24 mouse cellular contexts compared by ENCODE assay signal in the genomic region with DNA sequence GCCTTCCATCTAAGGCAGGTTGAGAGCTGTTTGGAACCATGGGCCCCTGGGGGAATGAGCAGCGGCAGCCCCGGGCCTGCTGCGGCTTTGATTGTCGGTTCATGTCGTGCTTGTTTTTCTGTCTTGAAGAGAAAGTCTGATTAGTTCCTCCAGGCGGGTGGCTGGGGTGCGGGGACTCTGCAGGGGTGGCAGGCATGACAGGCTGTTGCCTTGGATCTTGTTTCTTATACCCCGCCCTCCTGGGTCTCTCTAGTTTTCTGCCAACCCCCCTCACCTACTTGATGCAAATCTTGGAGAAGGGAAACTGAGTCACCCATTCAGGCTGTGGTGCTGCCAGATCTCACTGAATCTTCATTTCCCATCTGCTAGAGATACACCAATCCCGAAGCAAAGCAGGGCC. TPM values are rescaled to one million over a fixed set of nuclear protein-coding genes. Genes with fewer than 3 reads are reported as not detected.
DNase-seq lines count a peak whose midpoint lies in the region; ATAC-seq and TF ChIP-seq lines count a peak whose summit lies in the region.
"Had no signal": no experiment of that assay in that cellular context is flagged by ENCODE, and none has a peak within 500 bp of the region (broad histone marks: within the 10 kb centered on the region; RNA-seq: fewer than 3 reads in every experiment).

No protein-coding gene starts in this region.

- no peak for TF ChIP-seq EP300 in CH12.LX (IDR thresholded peaks at IDR 0.05; ENCODE audit: low read length)

- no peak for TF ChIP-seq RAD21 in CH12.LX (IDR thresholded peaks at IDR 0.05; ENCODE audit: low read depth, low read length)

- 0 out of 2 replicates have a peak overlapping the region, but pooled peaks have one; percentile 8 for H3K27ac ChIP-seq in hindbrain, embryonic 16.5 days (ENCODE audit: low read depth, low read length)
- H3K27ac ChIP-seq in hindbrain, embryonic 14.5 days, result no peak overlapping the region
- no peak overlapping the region for H3K27ac ChIP-seq in CH12.LX (ENCODE audit: insufficient read depth, low read depth)
- H3K27ac ChIP-seq in forebrain, embryonic 14.5 days (ENCODE audit: low read depth, low read length), result peak overlapping the region; percentile 91; the same call in 1 of the 2 replicates
- H3K27ac ChIP-seq: limb, embryonic 15.5 days; liver, embryonic 15.5 days; neural tube, embryonic 12.5 days had no signal

- H3K9me3 ChIP-seq in hindbrain, embryonic 16.5 days (ENCODE audit: control insufficient read depth, low read length), result no peaks in the 10 kb centered on the region
- no peaks in the 10 kb centered on the region for H3K9me3 ChIP-seq in hindbrain, embryonic 14.5 days (ENCODE audit: control insufficient read depth, low read length)
- H3K9me3 ChIP-seq in CH12.LX (replicated peaks; ENCODE audit: low read length) (no peaks in the 10 kb centered on the region), E14TG2a.4 (ENCODE audit: low read length) (no peaks in the 10 kb centered on the region)
- H3K9me3 ChIP-seq in forebrain, embryonic 14.5 days (replicated peaks; ENCODE audit: control insufficient read depth, low read length), result no peaks in the 10 kb centered on the region
- H3K9me3 ChIP-seq: G1E; heart, embryonic 12.5 days; limb, embryonic 15.5 days; liver, embryonic 15.5 days; neural tube, embryonic 12.5 days had no signal

- H3K4me3 ChIP-seq in hindbrain, embryonic 16.5 days (ENCODE audit: low read length), result no peak overlapping the region
- no peak overlapping the region for H3K4me3 ChIP-seq in hindbrain, embryonic 14.5 days (replicated peaks; ENCODE audit: low read length)
- no peak overlapping the region for H3K4me3 ChIP-seq in CH12.LX (replicated peaks in 1 of 3; ENCODE audit: low read depth in 2 of 3, low read length in 2 of 3, poor library complexity in 1 of 3)
- peak overlapping the region; percentile 62 for H3K4me3 ChIP-seq in E14TG2a.4 (replicated peaks; ENCODE audit: low read length)
- no peak overlapping the region for H3K4me3 ChIP-seq in forebrain, embryonic 14.5 days (ENCODE audit: low read depth, low read length)
- H3K4me3 ChIP-seq: heart, embryonic 12.5 days; limb, embryonic 15.5 days; liver, embryonic 15.5 days; neural tube, embryonic 12.5 days had no signal

- peaks cover 2% of the 10 kb centered on the region; the same call in 1 of the 2 replicates for H3K27me3 ChIP-seq in hindbrain, embryonic 16.5 days (replicated peaks; ENCODE audit: control insufficient read depth, insufficient read depth, low read length)
- no peaks in the 10 kb centered on the region; the same call in 1 of the 2 replicates for H3K27me3 ChIP-seq in hindbrain, embryonic 14.5 days (ENCODE audit: control insufficient read depth, insufficient read depth, low read length)
- H3K27me3 ChIP-seq in CH12.LX (replicated peaks), result peaks cover 99% of the 10 kb centered on the region
- peaks cover 54% of the 10 kb centered on the region for H3K27me3 ChIP-seq in E14TG2a.4 (ENCODE audit: insufficient read depth, low read length)
- no peaks in the 10 kb centered on the region for H3K27me3 ChIP-seq in forebrain, embryonic 14.5 days (replicated peaks; ENCODE audit: control insufficient read depth, insufficient read depth, low read length)

- in situ Hi-C loops in CH12.LX (cut with MboI; ENCODE audit: low pct_ligation_motif_present, low pct_unique_long_range_greater_than_20kb, low sequenced_read_pairs), result no loop called here

- peak overlapping the region; percentile 11; the same call in 1 of the 2 replicates for H3K9ac ChIP-seq in hindbrain, embryonic 16.5 days (ENCODE audit: low read depth, low read length)
- H3K9ac ChIP-seq in hindbrain, embryonic 14.5 days, result no peak overlapping the region
- H3K9ac ChIP-seq in CH12.LX (ENCODE audit: insufficient read depth, low read depth), result no peak overlapping the region
- H3K9ac ChIP-seq in forebrain, embryonic 14.5 days (ENCODE audit: low read length), result no peak overlapping the region
- H3K9ac ChIP-seq: heart, embryonic 12.5 days; limb, embryonic 15.5 days; liver, embryonic 15.5 days; neural tube, embryonic 12.5 days had no signal

- 13% methylated on average over 9 of the region's 9 CpGs for WGBS in hindbrain, embryonic 16.5 days
- WGBS in hindbrain, embryonic 14.5 days, result 9% methylated on average over 9 of the region's 9 CpGs
- WGBS in forebrain, embryonic 14.5 days, result 7% methylated on average over 9 of the region's 9 CpGs

- no peak for TF ChIP-seq POLR2A in CH12.LX (IDR thresholded peaks at IDR 0.05; ENCODE audit: low read depth, low read length)

- dilution Hi-C loops in CH12.LX (cut with MboI; ENCODE audit: extremely low pct_ligation_motif_present, extremely low pct_unique_long_range_greater_than_20kb, low sequenced_read_pairs), result no loop called here

- ATAC-seq in hindbrain, embryonic 16.5 days, result no peak
- no peak for ATAC-seq in hindbrain, embryonic 14.5 days (ENCODE audit: low FRiP score)
- no peak for ATAC-seq in forebrain, embryonic 14.5 days
- ATAC-seq: activated CD4-positive, CD25-positive, alpha-beta regulatory T cell, adult 4 months; lung, postnatal 0 days had no signal

- H3K36me3 ChIP-seq in hindbrain, embryonic 16.5 days (ENCODE audit: control insufficient read depth, insufficient read depth, low read length), result no peaks in the 10 kb centered on the region
- no peaks in the 10 kb centered on the region for H3K36me3 ChIP-seq in hindbrain, embryonic 14.5 days (replicated peaks; ENCODE audit: control insufficient read depth, insufficient read depth)
- H3K36me3 ChIP-seq in CH12.LX (replicated peaks in 1 of 2; ENCODE audit: control insufficient read depth in 1 of 2, insufficient read depth in 1 of 2, low read length in 1 of 2) (no peaks in the 10 kb centered on the region), E14TG2a.4 (ENCODE audit: insufficient read depth, low read length) (no peaks in the 10 kb centered on the region)
- no peaks in the 10 kb centered on the region for H3K36me3 ChIP-seq in forebrain, embryonic 14.5 days (ENCODE audit: control insufficient read depth, insufficient read depth, low read length)
- H3K36me3 ChIP-seq: G1E; heart, embryonic 12.5 days; limb, embryonic 15.5 days; liver, embryonic 15.5 days; neural tube, embryonic 12.5 days had no signal

- no peaks in the 10 kb centered on the region for H3K79me2 ChIP-seq in CH12.LX (replicated peaks; ENCODE audit: control insufficient read depth, extremely low read depth, insufficient read depth, poor library complexity, severe bottlenecking)

- DNase-seq in hindbrain, embryonic 14.5 days (ENCODE audit: low spot score), result no peak
- no peak for DNase-seq in CH12.LX (ENCODE audit: extremely low read depth)
- no peak for DNase-seq in forebrain, embryonic 14.5 days (ENCODE audit: low spot score)
- no peak for DNase-seq in ovary, postnatal 10 days (ENCODE audit: low spot score)
- DNase-seq in embryo, embryonic 9.5 days (ENCODE audit: extremely low spot score), result no peak
- DNase-seq in cerebellum, adult 8-10 months, result no peak
- DNase-seq: adrenal gland, postnatal 10 days; cerebellum, adult 11 months; cerebellum, postnatal 14 days; embryo, embryonic 11 days; kidney, adult 9 months; kidney, postnatal 4 days; thymus, postnatal 36 days had no signal

- no peak overlapping the region for H3K4me2 ChIP-seq in hindbrain, embryonic 16.5 days (ENCODE audit: low read length)
- H3K4me2 ChIP-seq in hindbrain, embryonic 14.5 days (replicated peaks), result no peak overlapping the region
- peak overlapping the region; percentile 17; the same call in 1 of the 2 replicates for H3K4me2 ChIP-seq in CH12.LX (ENCODE audit: insufficient read depth, low read depth, poor library complexity, severe bottlenecking)
- H3K4me2 ChIP-seq in forebrain, embryonic 14.5 days (ENCODE audit: low read length), result no peak overlapping the region
- H3K4me2 ChIP-seq: heart, embryonic 12.5 days; limb, embryonic 15.5 days; liver, embryonic 15.5 days; neural tube, embryonic 12.5 days had no signal

- peaks cover 61% of the 10 kb centered on the region for H3K4me1 ChIP-seq in hindbrain, embryonic 16.5 days (ENCODE audit: control insufficient read depth, insufficient read depth, low read depth, low read length)
- peaks cover 79% of the 10 kb centered on the region for H3K4me1 ChIP-seq in hindbrain, embryonic 14.5 days (replicated peaks; ENCODE audit: control insufficient read depth, insufficient read depth, low read length)
- peaks cover 0 to 11% of the 10 kb centered on the region in 2 experiments; a peak in 2 of 4 replicates for H3K4me1 ChIP-seq in CH12.LX (ENCODE audit: control insufficient read depth in 1 of 2, insufficient read depth in 2 of 2)
- peaks cover 46% of the 10 kb centered on the region for H3K4me1 ChIP-seq in E14TG2a.4 (replicated peaks; ENCODE audit: low read depth, low read length)
- peaks cover 77% of the 10 kb centered on the region for H3K4me1 ChIP-seq in forebrain, embryonic 14.5 days (ENCODE audit: control insufficient read depth, insufficient read depth, low read length)
- H3K4me1 ChIP-seq: liver, embryonic 15.5 days had no signal

- TF ChIP-seq CTCF in CH12.LX (conservative IDR thresholded peaks at IDR 0.05 in 1 of 2, IDR thresholded peaks at IDR 0.05 in 1 of 2; ENCODE audit: low read depth in 2 of 2, low read length in 2 of 2) (no peak), E14TG2a.4 (conservative IDR thresholded peaks at IDR 0.05; ENCODE audit: low read length) (no peak)

TF ChIP-seq in CH12.LX, 34 proteins besides CTCF, POLR2A, EP300 and RAD21:
- TF ChIP-seq SMC3 (IDR thresholded peaks at IDR 0.05; ENCODE audit: low read depth, low read length), result no peak
TF ChIP-seq in CH12.LX: peak in this region for 0.

RNA-seq across cellular contexts. Expression of gene Flrt1, which starts 17.0 kb away (rescaled TPM):
- polyA plus RNA-seq in hindbrain, embryonic 16.5 days (2015; fragmentation: Nextera tagmentation; extraction: Ambion mirVana), result 8.8 and 11.3 TPM in 2 replicates
- 8.7 and 9.5 TPM in 2 replicates for polyA plus RNA-seq in hindbrain, embryonic 14.5 days (2014; fragmentation: Nextera tagmentation; extraction: Ambion mirVana)
- not detected in 2 replicates for total RNA-seq in CH12.LX (2012; rRNA removed)
- total RNA-seq in CH12.LX (2014; rRNA removed), result not detected in 2 replicates
- not detected in 2 replicates for polyA plus RNA-seq in CH12.LX (2012; ENCODE audit: insufficient read length, low read depth)
- polyA plus RNA-seq in forebrain, embryonic 14.5 days (2014; fragmentation: Nextera tagmentation; extraction: Ambion mirVana), result 9.5 and 12.2 TPM in 2 replicates
- total RNA-seq: granulocyte monocyte progenitor cell, adult 5-6 weeks; megakaryocyte, adult 5-6 weeks had no signal
- polyA plus RNA-seq: activated CD4-positive, CD25-positive, alpha-beta regulatory T cell, adult 4 months; G1E had no signal

RNA-seq across cellular contexts. Expression of gene Macrod1, which starts 31.9 kb away (rescaled TPM):
- 6.3 and 7.1 TPM in 2 replicates for polyA plus RNA-seq in hindbrain, embryonic 16.5 days (2015; fragmentation: Nextera tagmentation; extraction: Ambion mirVana)
- 5.2 and 6.9 TPM in 2 replicates for polyA plus RNA-seq in hindbrain, embryonic 14.5 days (2014; fragmentation: Nextera tagmentation; extraction: Ambion mirVana)
- total RNA-seq in CH12.LX (2012; rRNA removed), result not detected in 2 replicates
- total RNA-seq in CH12.LX (2014; rRNA removed), result not detected in 2 replicates
- 1.00 and 1.0 TPM in 2 replicates for polyA plus RNA-seq in CH12.LX (2012; ENCODE audit: insufficient read length, low read depth)
- polyA plus RNA-seq in forebrain, embryonic 14.5 days (2014; fragmentation: Nextera tagmentation; extraction: Ambion mirVana), result 4.0 and 4.8 TPM in 2 replicates
- total RNA-seq: G1E had no signal

RNA-seq across cellular contexts. Expression of gene Stip1, which starts 48.8 kb away (rescaled TPM):
- polyA plus RNA-seq in hindbrain, embryonic 16.5 days (2015; fragmentation: Nextera tagmentation; extraction: Ambion mirVana), result 214 and 236 TPM in 2 replicates
- 204 and 230 TPM in 2 replicates for polyA plus RNA-seq in hindbrain, embryonic 14.5 days (2014; fragmentation: Nextera tagmentation; extraction: Ambion mirVana)
- total RNA-seq in CH12.LX (2012; rRNA removed), result 178 and 246 TPM in 2 replicates
- total RNA-seq in CH12.LX (2014; rRNA removed), result 200 and 202 TPM in 2 replicates
- polyA plus RNA-seq in CH12.LX (2012; ENCODE audit: insufficient read length, low read depth), result 314 and 344 TPM in 2 replicates
- 278 and 287 TPM in 2 replicates for polyA plus RNA-seq in forebrain, embryonic 14.5 days (2014; fragmentation: Nextera tagmentation; extraction: Ambion mirVana)

Comparison
In these comparisons a context has a peak if more than half of its experiments do, and no peak if none do; other contexts are left out.
1. H3K27ac ChIP-seq: peak in hindbrain, embryonic 16.5 days (single experiment) and forebrain, embryonic 14.5 days (single experiment); none in hindbrain, embryonic 14.5 days (single experiment) and CH12.LX (single experiment).